Mouse (Mus musculus) megakaryocyte, adult 5-6 weeks (primary cell): ENCODE data around the gene Rd3l. TPM values are rescaled to one million over a fixed set of nuclear protein-coding genes. Genes with fewer than 3 reads are reported as not detected.

Experiments
- total RNA-seq, 2 experiments: library from RNA; stranded (forward) in 1 of 2; stranded (reverse) in 1 of 2; fragments of 153-499, 151-499 nt in 1 of 2; fragments of 221-1000, 200-1000 nt in 1 of 2; gene quantifications; 2 replicates each; pipeline versions ENCODE4 v1.2.3 to v1.2.4; 2015 to 2017

The Rd3l gene
- total RNA-seq, 2 experiments from 2014 or later = not detected

Other genes starting within 250 kb of the Rd3l start
- 36.3 and 36.7 TPM in 2 replicates for gene Klc1, start 222.5 kb downstream of the Rd3l start, total RNA-seq (2015)
- gene Klc1, start 222.5 kb downstream of the Rd3l start, total RNA-seq (2017) = 72.7 and 83.1 TPM in 2 replicates
- gene Xrcc3, start 167.4 kb downstream of the Rd3l start, total RNA-seq (2015) = 3.7 and 4.6 TPM in 2 replicates
- gene Xrcc3, start 167.4 kb downstream of the Rd3l start, total RNA-seq (2017) = 3.2 and 3.3 TPM in 2 replicates
- 10.5 and 14.8 TPM in 2 replicates for gene Zfyve21, start 167.1 kb downstream of the Rd3l start, total RNA-seq (2015)
- 7.4 and 11.0 TPM in 2 replicates for gene Zfyve21, start 167.1 kb downstream of the Rd3l start, total RNA-seq (2017)
- 3.8 and 6.9 TPM in 2 replicates for gene Ppp1r13b, start 73.2 kb downstream of the Rd3l start, total RNA-seq (2015)
- gene Ppp1r13b, start 73.2 kb downstream of the Rd3l start, total RNA-seq (2017) = 2.8 and 3.3 TPM in 2 replicates
- gene Atp5mpl, start 14.3 kb downstream of the Rd3l start, total RNA-seq (2015) = 371 and 395 TPM in 2 replicates
- gene Atp5mpl, start 14.3 kb downstream of the Rd3l start, total RNA-seq (2017) = 580 and 630 TPM in 2 replicates
- 0.07 TPM in 1 of 2 replicates, not detected in the other for gene Tdrd9, start 9.8 kb downstream of the Rd3l start, total RNA-seq (2015)
- not detected in 2 replicates for gene Tdrd9, start 9.8 kb downstream of the Rd3l start, total RNA-seq (2017)
- gene Aspg, start 125.4 kb upstream of the Rd3l start, total RNA-seq (2015) = not detected in 2 replicates
- not detected in 2 replicates for gene Aspg, start 125.4 kb upstream of the Rd3l start, total RNA-seq (2017)
- gene Kif26a, start 164.9 kb upstream of the Rd3l start, total RNA-seq (2015) = not detected in 2 replicates
- gene Kif26a, start 164.9 kb upstream of the Rd3l start, total RNA-seq (2017) = not detected in 2 replicates